Mouse (Mus musculus): Measurements from ENCODE around the gene Gm15155.
"Not testable (repeated sequence)": the region's sequence is repeated elsewhere in the genome, so short reads cannot be mapped to it uniquely, and the experiment has no call there.

The Gm15155 gene

GRCm38 (mm10) chrX:155624341-155624841 lies at the start of gene Gm15155:
Gene Gm15155 (plus strand): TSS chrX:155624741.
- no peak for DNase-seq (ENCODE audit: low spot score)

GRCm38 (mm10) chrX:155579791-155580190 lies 44.8 kb upstream of the Gm15155 start:
- DNase-seq (ENCODE audit: low spot score), result no peak

- no peak for DNase-seq (ENCODE audit: low spot score)
Measured at GRCm38 (mm10) chrX:155584586-155584985, 40.0 kb upstream of the Gm15155 start.

- DNase-seq (ENCODE audit: low spot score), result no peak
Measured at GRCm38 (mm10) chrX:155591490-155591889, 33.1 kb upstream of the Gm15155 start.

- no peak for DNase-seq (ENCODE audit: low spot score)
Measured at GRCm38 (mm10) chrX:155592467-155592866, 32.1 kb upstream of the Gm15155 start.

GRCm38 (mm10) chrX:155594685-155595084 lies 29.9 kb upstream of the Gm15155 start:
- DNase-seq (ENCODE audit: low spot score), result no peak

- DNase-seq (ENCODE audit: low spot score), result no peak
Measured at GRCm38 (mm10) chrX:155596390-155596789, 28.2 kb upstream of the Gm15155 start.

GRCm38 (mm10) chrX:155601196-155601595 lies 23.3 kb upstream of the Gm15155 start:
- no peak for DNase-seq (ENCODE audit: low spot score)

GRCm38 (mm10) chrX:155622527-155622926 lies 2.0 kb upstream of the Gm15155 start:
- no peak for DNase-seq (ENCODE audit: low spot score)

GRCm38 (mm10) chrX:155622961-155623599 lies 1.5 kb upstream of the Gm15155 start:
- DNase-seq (ENCODE audit: low spot score), result no peak

- no peak for DNase-seq (ENCODE audit: low spot score)
Measured at GRCm38 (mm10) chrX:155623701-155624281, 750 bp upstream of the Gm15155 start, which contains the start of gene Ptchd1. Gene Ptchd1 (minus strand): TSS chrX:155623814.

GRCm38 (mm10) chrX:155624895-155625294 lies 354 bp downstream of the Gm15155 start:
- no peak for DNase-seq (ENCODE audit: low spot score)

- no peak for DNase-seq (ENCODE audit: low spot score)
Measured at GRCm38 (mm10) chrX:155625671-155626196, 1.2 kb downstream of the Gm15155 start.

- DNase-seq (ENCODE audit: low spot score), result no peak
Measured at GRCm38 (mm10) chrX:155643975-155644374, 19.4 kb downstream of the Gm15155 start.

- DNase-seq (ENCODE audit: low spot score), result no peak
Measured at GRCm38 (mm10) chrX:155645975-155646374, 21.4 kb downstream of the Gm15155 start.

- DNase-seq (ENCODE audit: low spot score), result no peak
Measured at GRCm38 (mm10) chrX:155657971-155658370, 33.4 kb downstream of the Gm15155 start.

GRCm38 (mm10) chrX:155690440-155690839 lies 65.9 kb downstream of the Gm15155 start:
- not testable (repeated sequence) for DNase-seq (ENCODE audit: low spot score)

- DNase-seq (ENCODE audit: low spot score), result no peak
Measured at GRCm38 (mm10) chrX:155724157-155724556, 99.6 kb downstream of the Gm15155 start.

GRCm38 (mm10) chrX:155728387-155728786 lies 103.8 kb downstream of the Gm15155 start:
- no peak for DNase-seq (ENCODE audit: low spot score)

- no peak for DNase-seq (ENCODE audit: low spot score)
Measured at GRCm38 (mm10) chrX:155888118-155888517, 263.6 kb downstream of the Gm15155 start.

GRCm38 (mm10) chrX:155900040-155900439 lies 275.5 kb downstream of the Gm15155 start:
- no peak for DNase-seq (ENCODE audit: low spot score)

GRCm38 (mm10) chrX:155901742-155902141 lies 277.2 kb downstream of the Gm15155 start:
- no peak for DNase-seq (ENCODE audit: low spot score)

- DNase-seq (ENCODE audit: low spot score), result no peak
Measured at GRCm38 (mm10) chrX:155903108-155903507, 278.6 kb downstream of the Gm15155 start.
